ENCODE assay signal across 7 mouse cellular contexts in the genomic region with DNA sequence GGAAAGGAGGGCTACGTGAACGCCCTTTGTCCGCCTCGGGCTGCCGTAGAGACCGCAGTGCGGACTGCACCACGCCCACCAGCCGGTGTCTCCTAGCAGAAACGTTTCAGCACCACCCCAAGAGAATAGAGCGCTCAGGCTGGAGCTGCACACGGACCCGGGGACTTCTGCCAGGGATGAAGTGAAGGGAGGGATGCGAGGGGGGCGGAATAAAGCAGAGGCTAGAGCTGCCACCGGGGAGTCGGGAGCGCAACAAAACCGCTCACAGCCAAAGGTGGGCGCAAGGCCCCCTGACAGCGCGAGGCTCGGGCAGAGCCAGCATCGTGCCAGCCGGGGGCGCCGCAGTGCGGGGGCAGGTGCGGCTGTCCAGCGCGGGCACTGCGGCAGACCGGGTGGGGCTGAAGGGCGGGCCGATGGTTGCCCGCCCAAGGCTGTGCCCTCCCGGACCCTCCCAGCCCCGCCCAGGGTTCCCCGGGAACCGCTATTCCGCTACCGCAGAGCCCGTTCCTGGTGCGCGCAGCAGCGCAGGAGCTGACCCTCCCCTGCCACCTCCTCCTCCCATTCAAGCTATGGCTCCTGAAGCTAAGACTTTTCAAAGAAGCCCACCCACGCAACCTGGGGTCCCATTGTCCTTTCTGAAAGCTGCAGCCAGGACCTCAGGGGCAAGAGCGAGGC. TPM values are rescaled to one million over a fixed set of nuclear protein-coding genes. Genes with fewer than 3 reads are reported as not detected.
DNase-seq lines count a peak whose midpoint lies in the region; ATAC-seq lines count a peak whose summit lies in the region.

No protein-coding gene starts in this region.

- peak overlapping the region; percentile 64 for H3K4me3 ChIP-seq in intestine, embryonic 16.5 days (ENCODE audit: low read length)
- peak overlapping the region; percentile 77 for H3K4me3 ChIP-seq in limb, embryonic 13.5 days
- H3K4me3 ChIP-seq in midbrain, embryonic 13.5 days (replicated peaks), result peak overlapping the region; percentile 98
- peak overlapping the region; percentile 75 for H3K4me3 ChIP-seq in stomach, embryonic 16.5 days (replicated peaks; ENCODE audit: low read length)

- H3K9me3 ChIP-seq in intestine, embryonic 16.5 days (ENCODE audit: control insufficient read depth, low read length), result no peaks in the 10 kb centered on the region
- H3K9me3 ChIP-seq in limb, embryonic 13.5 days, result no peaks in the 10 kb centered on the region
- no peaks in the 10 kb centered on the region for H3K9me3 ChIP-seq in midbrain, embryonic 13.5 days
- no peaks in the 10 kb centered on the region for H3K9me3 ChIP-seq in stomach, embryonic 16.5 days (replicated peaks; ENCODE audit: control insufficient read depth, low read length)

- no peaks in the 10 kb centered on the region for H3K36me3 ChIP-seq in intestine, embryonic 16.5 days (ENCODE audit: control insufficient read depth, insufficient read depth, low read length)
- no peaks in the 10 kb centered on the region for H3K36me3 ChIP-seq in limb, embryonic 13.5 days
- H3K36me3 ChIP-seq in midbrain, embryonic 13.5 days, result 0 out of 2 replicates have a peak, but pooled peaks cover under 1% of the 10 kb centered on the region
- no peaks in the 10 kb centered on the region for H3K36me3 ChIP-seq in stomach, embryonic 16.5 days (ENCODE audit: control insufficient read depth, insufficient read depth, low read length)

- H3K27me3 ChIP-seq in intestine, embryonic 16.5 days (replicated peaks; ENCODE audit: control insufficient read depth, insufficient read depth, low read length), result 0 out of 2 replicates have a peak, but pooled peaks cover 2% of the 10 kb centered on the region
- H3K27me3 ChIP-seq in limb, embryonic 13.5 days, result no peaks in the 10 kb centered on the region
- no peaks in the 10 kb centered on the region for H3K27me3 ChIP-seq in midbrain, embryonic 13.5 days
- H3K27me3 ChIP-seq in stomach, embryonic 16.5 days (ENCODE audit: control insufficient read depth, insufficient read depth, low read length), result no peaks in the 10 kb centered on the region

- DNase-seq in adrenal gland, postnatal 36 days, result peak; percentile 84 to 89
- DNase-seq in embryo, embryonic 11.5 days (ENCODE audit: low read depth, low spot score), result peak; percentile 63
- DNase-seq in gastrocnemius, postnatal 4 days (ENCODE audit: low spot score in 2 of 2), result peak; percentile 60 to 87

- H3K9ac ChIP-seq in intestine, embryonic 16.5 days (ENCODE audit: low read depth, low read length), result peak overlapping the region; percentile 67
- H3K9ac ChIP-seq in limb, embryonic 13.5 days, result peak overlapping the region; percentile 79
- H3K9ac ChIP-seq in midbrain, embryonic 13.5 days (replicated peaks), result peak overlapping the region; percentile 99
- peak overlapping the region; percentile 79 for H3K9ac ChIP-seq in stomach, embryonic 16.5 days (ENCODE audit: low read length)

- peaks cover 15% of the 10 kb centered on the region for H3K4me1 ChIP-seq in intestine, embryonic 16.5 days (ENCODE audit: control insufficient read depth, insufficient read depth, low read length)
- peaks cover 39% of the 10 kb centered on the region for H3K4me1 ChIP-seq in limb, embryonic 13.5 days
- peaks cover 40% of the 10 kb centered on the region for H3K4me1 ChIP-seq in midbrain, embryonic 13.5 days (replicated peaks)
- peaks cover 17% of the 10 kb centered on the region for H3K4me1 ChIP-seq in stomach, embryonic 16.5 days (ENCODE audit: control insufficient read depth, insufficient read depth, low read length)

- H3K27ac ChIP-seq in intestine, embryonic 16.5 days (ENCODE audit: low read length), result peak overlapping the region; percentile 61
- H3K27ac ChIP-seq in limb, embryonic 13.5 days, result peak overlapping the region; percentile 63
- H3K27ac ChIP-seq in midbrain, embryonic 13.5 days, result peak overlapping the region; percentile 99
- H3K27ac ChIP-seq in stomach, embryonic 16.5 days (ENCODE audit: low read length), result peak overlapping the region; percentile 79

- peak; percentile 75 for ATAC-seq in intestine, embryonic 16.5 days
- ATAC-seq in limb, embryonic 13.5 days (ENCODE audit: low FRiP score, low read depth), result peak; percentile 70
- ATAC-seq in midbrain, embryonic 13.5 days, result peak; percentile 79
- ATAC-seq in stomach, embryonic 16.5 days (ENCODE audit: insufficient read depth, low FRiP score), result peak; percentile 86

- peak overlapping the region; percentile 96 for H3K4me2 ChIP-seq in intestine, embryonic 16.5 days (ENCODE audit: low read depth, low read length)
- peak overlapping the region; percentile 93 for H3K4me2 ChIP-seq in limb, embryonic 13.5 days (replicated peaks)
- peak overlapping the region; percentile 89 for H3K4me2 ChIP-seq in midbrain, embryonic 13.5 days (replicated peaks)
- peak overlapping the region; percentile 96 for H3K4me2 ChIP-seq in stomach, embryonic 16.5 days (ENCODE audit: low read depth, low read length)

- WGBS in intestine, embryonic 16.5 days, result 1% methylated on average over 45 of the region's 48 CpGs
- WGBS in limb, embryonic 13.5 days, result under 1% methylated on average over 37 of the region's 48 CpGs
- WGBS in midbrain, embryonic 13.5 days, result 0% methylated on average over 27 of the region's 48 CpGs
- WGBS in stomach, embryonic 16.5 days, result under 1% methylated on average over 47 of the region's 48 CpGs

RNA-seq across cellular contexts. Expression of a gene that starts 1.3 kb away (rescaled TPM):
- 100 to 1,000 TPM in 1 of 2 experiments, 10 to 100 TPM in 1; 65.1 to 216 TPM for total RNA-seq in adrenal gland, postnatal 36 days (2021)
- total RNA-seq in gastrocnemius, postnatal 4 days (2021), result 10 to 100 TPM; 60.8 to 63.4 TPM
- polyA plus RNA-seq in intestine, embryonic 16.5 days (2015; fragmentation: Nextera tagmentation; extraction: Ambion mirVana), result 81.4 and 91.4 TPM in 2 replicates
- 173 and 179 TPM in 2 replicates for polyA plus RNA-seq in limb, embryonic 13.5 days (2015; fragmentation: Nextera tagmentation; extraction: Ambion mirVana)
- 2,051 and 2,103 TPM in 2 replicates for polyA plus RNA-seq in midbrain, embryonic 13.5 days (2015; fragmentation: Nextera tagmentation; extraction: Ambion mirVana)
- polyA plus RNA-seq in stomach, embryonic 16.5 days (2015; fragmentation: Nextera tagmentation; extraction: Ambion mirVana), result 126 and 134 TPM in 2 replicates

Comparison
In these comparisons a context has a peak if more than half of its experiments do, and no peak if none do; other contexts are left out.
1. Peak in every context shown above with its lines: DNase-seq, ATAC-seq, H3K4me3 ChIP-seq and H3K27ac ChIP-seq.
2. RNA of a gene that starts 1.3 kb away (polyA plus RNA-seq): 2,051 to 2,103 TPM in midbrain, embryonic 13.5 days; 173 to 179 TPM in limb, embryonic 13.5 days, 126 to 134 TPM in stomach, embryonic 16.5 days and 81.4 to 91.4 TPM in intestine, embryonic 16.5 days; every median in the first group is over 10 times any median in the second.